8 mouse cellular contexts compared by ENCODE assay signal in the genomic region with DNA sequence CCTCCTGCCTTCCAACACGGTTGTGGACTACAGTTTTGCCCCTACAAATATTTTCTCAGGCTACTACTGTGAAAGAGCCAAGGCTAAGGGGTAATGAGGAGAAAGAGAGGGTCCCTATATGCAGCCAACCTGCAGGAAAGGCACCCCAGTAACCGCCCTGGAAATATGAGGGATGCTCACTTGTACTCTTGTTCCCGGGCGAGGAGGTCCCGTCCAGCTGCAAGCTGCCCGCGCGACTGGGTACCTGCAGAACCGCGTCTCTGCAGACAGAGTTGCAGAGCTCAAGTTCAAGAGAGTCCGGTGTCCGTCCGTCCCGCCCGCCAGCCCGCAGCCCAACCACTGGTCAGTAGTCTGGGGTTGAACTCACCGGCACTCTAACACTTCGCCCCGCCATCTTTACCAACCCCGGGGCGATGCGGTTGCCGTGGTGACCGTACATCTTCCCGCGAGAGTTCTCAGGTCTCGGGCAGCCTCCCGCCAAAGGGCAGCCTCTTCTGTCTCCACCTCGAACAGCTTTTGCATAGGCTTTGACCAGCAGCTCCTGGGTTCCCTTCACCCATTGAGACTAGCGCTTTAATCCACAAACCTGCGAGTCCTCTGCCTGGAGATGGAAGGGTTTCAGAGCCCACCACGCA. TPM values are rescaled to one million over a fixed set of nuclear protein-coding genes. Genes with fewer than 3 reads are reported as not detected.
DNase-seq lines count a peak whose midpoint lies in the region; ATAC-seq lines count a peak whose summit lies in the region.

No protein-coding gene starts in this region.

- peak; percentile 99 for ATAC-seq in frontal cortex, adult (ENCODE audit: low TSS enrichment)
- ATAC-seq in hindbrain, embryonic 11.5 days (ENCODE audit: low FRiP score), result peak; percentile 98

- 0% methylated on average over 32 of the region's 32 CpGs for WGBS in hindbrain, embryonic 11.5 days

- H3K27ac ChIP-seq in hindbrain, embryonic 11.5 days (ENCODE audit: low read depth, low read length), result peak overlapping the region; percentile 74

- peak overlapping the region; percentile 66 for H3K9ac ChIP-seq in hindbrain, embryonic 11.5 days (ENCODE audit: low read depth, low read length)

- no peaks in the 10 kb centered on the region for H3K36me3 ChIP-seq in hindbrain, embryonic 11.5 days (ENCODE audit: control insufficient read depth, insufficient read depth, low read length)

- no peaks in the 10 kb centered on the region; the same call in 1 of the 2 replicates for H3K4me1 ChIP-seq in hindbrain, embryonic 11.5 days (replicated peaks; ENCODE audit: control insufficient read depth, insufficient read depth, low read length)

- peak overlapping the region; percentile 58 for H3K4me2 ChIP-seq in hindbrain, embryonic 11.5 days (replicated peaks; ENCODE audit: low read depth, low read length)

- peak; percentile 71 for DNase-seq in MEL-GATA-1-ER (ENCODE audit: extremely low read depth, low read depth)
- DNase-seq in cerebellum, adult 8-10 months, result peak; percentile 86
- DNase-seq in hindbrain, embryonic 11.5 days (ENCODE audit: low spot score), result peak; percentile 95
- peak; percentile 86 to 88 for DNase-seq in layer of hippocampus, postnatal 10 days (ENCODE audit: low spot score in 2 of 2)
- DNase-seq in lung, postnatal 10 days, result peak; percentile 96
- DNase-seq in ovary, postnatal 36 days (ENCODE audit: low spot score), result peak; percentile 91
- DNase-seq in thymus, postnatal 25 days, result peak; percentile 91

- peak overlapping the region; percentile 69 for H3K4me3 ChIP-seq in hindbrain, embryonic 11.5 days (ENCODE audit: low read depth, low read length)

- H3K27me3 ChIP-seq in hindbrain, embryonic 11.5 days (ENCODE audit: control insufficient read depth, insufficient read depth, low read length), result no peaks in the 10 kb centered on the region

- no peaks in the 10 kb centered on the region for H3K9me3 ChIP-seq in hindbrain, embryonic 11.5 days (ENCODE audit: control insufficient read depth, low read length)

RNA-seq across cellular contexts. Expression of gene Tex9, which starts 0.3 kb away (rescaled TPM):
- polyA plus RNA-seq in hindbrain, embryonic 11.5 days (2014; fragmentation: Nextera tagmentation; extraction: Ambion mirVana), result 55.5 and 75.3 TPM in 2 replicates
- total RNA-seq in layer of hippocampus, postnatal 10 days (2021), result 10 to 100 TPM; 11.2 to 13.1 TPM

RNA-seq across cellular contexts. Expression of gene Rfx7, which starts 40.4 kb away (rescaled TPM):
- 23.1 and 26.4 TPM in 2 replicates for polyA plus RNA-seq in hindbrain, embryonic 11.5 days (2014; fragmentation: Nextera tagmentation; extraction: Ambion mirVana)
- 10 to 100 TPM; 33.8 to 34.3 TPM for total RNA-seq in layer of hippocampus, postnatal 10 days (2021)

RNA-seq across cellular contexts. Expression of gene Mns1, which starts 53.9 kb away (rescaled TPM):
- polyA plus RNA-seq in hindbrain, embryonic 11.5 days (2014; fragmentation: Nextera tagmentation; extraction: Ambion mirVana), result 45.6 and 49.5 TPM in 2 replicates
- 1 to 10 TPM; 2.9 TPM for total RNA-seq in layer of hippocampus, postnatal 10 days (2021)

Comparison
In these comparisons a context has a peak if more than half of its experiments do, and no peak if none do; other contexts are left out.
1. Peak in every context shown above with its lines: DNase-seq, ATAC-seq, H3K4me3 ChIP-seq and H3K27ac ChIP-seq.